Mouse (Mus musculus) heart, postnatal 0 days (tissue): ENCODE data around the gene Atp5s. TPM values are rescaled to one million over a fixed set of nuclear protein-coding genes. Genes with fewer than 3 reads are reported as not detected.

ENCODE experiments used
- ATAC-seq: fragments of 200-750 bp; cut with Nextera tagmentation; 2 replicates; pipeline ENCODE4 v1.8.0; 2017; ENCODE audit warnings: low read depth, moderate number of reproducible peaks, moderate library complexity; ENCODE audit not compliant: insufficient read depth
- DNase-seq: peaks from one replicate; pipeline ENCODE4 v3.0.0-alpha.2; 2016; ENCODE audit warnings: low spot score
- H3K27ac ChIP-seq: fragments of 300-500 bp; sonication (generic); 2 replicates; pipeline ENCODE4 v1.5.1; 2014; ENCODE audit warnings: low read depth, mild to moderate bottlenecking
- H3K27me3 ChIP-seq: fragments of 300-500 bp; sonication (generic); 2 replicates; pipeline ENCODE4 v1.6.1; 2014; ENCODE audit warnings: low read length, mixed read lengths; ENCODE audit not compliant: control insufficient read depth, insufficient read depth
- H3K36me3 ChIP-seq: fragments of 300-500 bp; sonication (generic); replicated peaks from 2 replicates; pipeline ENCODE4 v1.6.1; 2014; ENCODE audit warnings: low read length, mixed read lengths; ENCODE audit not compliant: control insufficient read depth, insufficient read depth
- H3K4me1 ChIP-seq: fragments of 300-500 bp; sonication (generic); 2 replicates; pipeline ENCODE4 v1.6.1; 2014; ENCODE audit warnings: antibody characterized with exemption; ENCODE audit not compliant: control insufficient read depth, insufficient read depth
- H3K4me2 ChIP-seq: fragments of 300-500 bp; sonication (generic); 2 replicates; pipeline ENCODE4 v1.6.1; 2014; ENCODE audit warnings: low read depth, mild to moderate bottlenecking, low read length, moderate library complexity
- H3K4me3 ChIP-seq: fragments of 300-500 bp; sonication (generic); 2 replicates; pipeline ENCODE4 v1.5.1; 2014; ENCODE audit warnings: low read depth, low read length
- H3K9ac ChIP-seq: fragments of 300-500 bp; sonication (generic); replicated peaks from 2 replicates; pipeline ENCODE4 v1.6.1; 2014; ENCODE audit warnings: low read depth, low read length, mixed read lengths
- H3K9me3 ChIP-seq: fragments of 300-500 bp; sonication (generic); replicated peaks from 2 replicates; pipeline ENCODE4 v1.6.1; 2016; ENCODE audit warnings: low read length; ENCODE audit not compliant: control insufficient read depth
- CTCF ChIP-seq: IDR thresholded peaks from 2 replicates; pipeline ENCODE4 v1.5.1; 2016; ENCODE audit warnings: antibody characterized with exemption, control low read depth, low read depth
- EP300 ChIP-seq: IDR thresholded peaks from 2 replicates; pipeline ENCODE4 v1.6.1; 2016; ENCODE audit warnings: antibody characterized with exemption, low read depth
- WGBS: fragments of 180-500 bp; shearing (Covaris S2); extraction: QIAGEN DNeasy Blood & Tissue Kit; methylation state at CpG from one replicate; pipeline ENCODE4 v1.1.7; 2014; 5-methylcytosine and 5-hydroxymethylcytosine counted together
- polyA plus RNA-seq: library from polyadenylated mRNA; unstranded; fragments of >200 nt; fragmentation: Nextera tagmentation; extraction: Ambion mirVana; gene quantifications from 2 replicates; pipeline ENCODE4 v1.2.1, GENCODE M21; 2015
- total RNA-seq: library from RNA; depleted of rRNA; stranded (reverse); fragments of >200 nt; gene quantifications from 2 replicates; pipeline ENCODE4 v1.2.3, GENCODE M21; 2014; ENCODE audit warnings: low replicate concordance; rRNA removed

Atp5s gene
- total RNA-seq (8.9 and 20.6 TPM in 2 replicates), polyA plus RNA-seq (40.9 and 41.4 TPM in 2 replicates)

DNA sequence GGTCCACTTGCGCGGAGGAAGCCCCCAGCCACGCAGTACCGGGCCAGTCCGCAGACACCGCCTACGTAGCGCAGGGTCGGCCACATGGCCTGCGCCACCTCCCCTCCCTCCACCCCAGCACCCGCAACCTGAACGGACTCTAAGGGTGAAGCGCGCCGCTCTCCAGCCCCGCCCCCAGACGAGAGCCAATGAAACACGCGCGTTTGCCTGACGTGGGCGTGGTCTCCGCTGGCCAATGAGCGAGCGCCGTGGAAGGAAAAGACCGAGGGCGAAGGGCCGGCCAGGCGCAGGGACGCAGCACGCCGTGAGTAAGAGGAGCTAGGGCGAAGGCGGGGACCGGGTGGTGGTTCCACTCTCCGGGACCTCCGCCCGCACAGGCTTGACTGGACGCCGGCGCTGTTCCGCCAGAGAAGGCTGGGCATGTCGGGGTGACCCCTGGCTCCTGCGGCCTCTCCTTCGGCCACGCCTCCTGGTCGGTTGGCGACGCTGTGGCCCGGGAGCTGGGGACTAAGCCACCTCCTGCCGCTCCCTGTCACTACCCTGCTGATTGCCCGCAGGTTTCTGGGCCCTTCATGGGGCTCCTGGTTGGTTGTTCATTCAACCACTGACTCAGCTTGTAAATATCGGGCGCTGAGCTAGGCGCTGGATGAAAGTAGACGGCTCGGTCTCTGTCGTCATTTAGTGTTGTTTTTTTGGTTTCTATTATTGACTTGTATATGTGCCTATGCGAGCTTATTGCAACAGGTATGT is at the start of gene Atp5s, which contains the start of gene L2hgdh:
Atp5s (plus strand) TSS at position 240 of the 750 bp plus-strand sequence.
L2hgdh (minus strand) TSS at position 163 of the 750 bp plus-strand sequence.
- TF ChIP-seq CTCF (no peak), EP300 (no peak)
- H3K4me1 ChIP-seq = peaks cover 13% of the 10 kb centered on the region
- no peaks in the 10 kb centered on the region for H3K36me3 ChIP-seq
- no peaks in the 10 kb centered on the region for H3K9me3 ChIP-seq
- peak; percentile 97 for ATAC-seq
- no peaks in the 10 kb centered on the region for H3K27me3 ChIP-seq
- H3K4me3 ChIP-seq = peak within 1 kb of the TSS; percentile 63
- under 1% methylated on average over 60 of the region's 60 CpGs for WGBS
- peak; percentile 95 for DNase-seq
- peak within 1 kb of the TSS; percentile 99 for H3K4me2 ChIP-seq
- H3K27ac ChIP-seq = peak within 1 kb of the TSS; percentile 85
- H3K9ac ChIP-seq = peak within 1 kb of the TSS; percentile 58

DNA sequence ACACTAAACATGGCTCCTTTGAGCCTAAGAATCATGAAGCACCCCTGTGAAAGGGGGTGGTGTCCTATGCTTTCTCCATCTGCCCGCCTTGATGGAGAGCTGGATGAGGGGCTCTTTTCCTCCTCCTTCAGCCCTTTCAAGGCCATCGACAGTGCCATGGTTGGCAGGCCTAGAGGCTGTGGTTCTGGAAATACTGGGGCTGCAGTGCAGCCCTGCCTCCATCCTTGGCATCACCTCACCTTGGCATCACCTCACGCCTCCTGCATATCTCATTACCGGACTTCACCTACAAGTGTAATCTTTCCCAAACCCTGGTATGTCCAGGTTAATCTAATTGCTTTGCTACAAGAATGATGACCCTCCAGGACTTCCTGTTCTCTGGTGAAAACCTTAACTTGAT is 48.6 kb upstream of the Atp5s start:
- 77% methylated on average over 4 of the region's 4 CpGs for WGBS
- Histone ChIP-seq H3K36me3 (no peaks in the 10 kb centered on the region), H3K9me3 (no peaks in the 10 kb centered on the region), H3K9ac (no peak overlapping the region), H3K27ac (no peak overlapping the region), H3K27me3 (no peaks in the 10 kb centered on the region), H3K4me2 (no peak overlapping the region), H3K4me3 (no peak overlapping the region), H3K4me1 (peaks cover 22% of the 10 kb centered on the region)
- ATAC-seq (no peak), DNase-seq (no peak)
- no peak for TF ChIP-seq EP300
- no peak for TF ChIP-seq CTCF

DNA sequence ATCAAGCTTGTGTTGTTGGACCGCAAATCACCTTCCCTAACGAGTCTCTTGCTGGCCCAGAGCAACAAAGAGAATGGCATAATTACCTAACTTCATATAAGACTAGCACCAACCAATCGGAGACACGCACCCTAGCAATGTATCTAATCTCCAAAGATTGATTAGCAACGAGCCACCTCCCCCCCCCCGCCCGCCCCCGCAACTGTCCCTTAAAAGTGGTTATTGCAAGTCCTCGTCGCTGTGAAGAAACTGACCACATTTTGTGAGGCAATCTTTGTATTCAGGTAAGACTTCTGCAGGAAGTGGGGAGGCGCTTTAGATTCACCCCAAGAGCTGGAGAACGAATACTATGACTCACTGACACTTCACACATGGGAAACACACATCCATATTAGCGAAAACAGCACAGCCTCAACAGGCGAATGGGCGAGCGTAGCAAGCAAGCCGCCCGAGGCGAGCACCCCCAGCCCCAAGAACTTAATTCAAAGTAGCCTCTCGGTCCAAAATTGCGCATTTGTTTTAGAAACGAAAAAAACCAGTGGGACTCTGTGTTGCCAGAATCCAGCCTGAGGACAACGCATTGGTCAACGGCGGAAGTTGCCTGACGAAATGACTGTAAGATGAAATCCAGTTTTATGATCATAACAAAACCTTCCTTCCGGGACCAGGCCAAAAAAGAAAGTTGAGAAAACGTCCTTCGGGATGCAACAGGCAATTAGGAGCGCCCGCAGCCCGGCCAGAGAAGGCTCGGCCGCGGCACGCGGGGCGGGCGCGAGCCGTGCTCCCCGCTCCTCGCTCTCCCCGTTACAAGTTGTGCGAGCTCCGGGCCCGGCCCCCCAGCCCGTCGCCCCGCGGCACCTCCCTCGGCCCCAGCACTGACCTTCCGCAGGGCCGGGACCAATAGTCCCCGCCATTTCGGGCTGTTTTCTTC is 43.9 kb upstream of the Atp5s start:
- H3K27ac ChIP-seq = peak overlapping the region; percentile 98
- peak overlapping the region; percentile 95 for H3K4me3 ChIP-seq
- peak overlapping the region; percentile 90 for H3K4me2 ChIP-seq
- 1% methylated on average over 52 of the region's 56 CpGs for WGBS
- ATAC-seq (peak; percentile 28), DNase-seq (peak; percentile 43)
- no peaks in the 10 kb centered on the region for H3K36me3 ChIP-seq
- no peak for TF ChIP-seq EP300
- no peak for TF ChIP-seq CTCF
- no peaks in the 10 kb centered on the region for H3K27me3 ChIP-seq
- peaks cover 20% of the 10 kb centered on the region for H3K4me1 ChIP-seq
- H3K9ac ChIP-seq = peak overlapping the region; percentile 98
- H3K9me3 ChIP-seq = no peaks in the 10 kb centered on the region

DNA sequence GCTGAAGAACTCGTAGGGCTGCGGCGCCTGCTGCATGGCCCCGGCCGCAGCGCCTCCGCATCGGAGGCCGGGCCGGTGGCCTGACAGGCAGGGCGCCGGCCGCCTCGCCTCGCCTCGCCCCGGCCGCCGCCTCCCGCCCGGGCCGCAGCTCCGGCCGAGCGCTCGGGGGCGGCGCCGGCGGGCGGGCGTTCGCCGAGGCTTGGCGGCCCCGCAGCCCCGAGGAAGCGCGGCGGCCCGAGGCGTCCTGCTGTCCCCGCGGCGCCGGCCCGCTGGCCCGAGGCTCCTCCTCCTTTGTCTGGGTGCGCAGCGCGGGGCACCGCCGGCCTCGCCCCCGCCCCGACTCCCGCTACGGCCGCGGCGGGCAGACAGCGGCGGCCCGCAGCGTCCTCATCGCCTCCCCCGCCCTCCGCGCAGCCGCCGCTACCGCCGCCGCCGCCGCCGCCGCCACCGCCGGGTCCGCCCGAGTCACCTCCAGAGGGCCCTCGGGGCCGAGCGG is 43.1 kb upstream of the Atp5s start, which contains the start of gene Sos2:
Sos2 (minus strand) TSS at position 287 of the 496 bp plus-strand sequence.
- peak within 1 kb of the TSS; percentile 98 for H3K9ac ChIP-seq
- no peaks in the 10 kb centered on the region for H3K27me3 ChIP-seq
- DNase-seq (peak; percentile 51), ATAC-seq (peak; percentile 72; the same call in 1 of the 2 replicates)
- peaks cover 17% of the 10 kb centered on the region for H3K4me1 ChIP-seq
- no peaks in the 10 kb centered on the region for H3K36me3 ChIP-seq
- WGBS = under 1% methylated on average over 34 of the region's 85 CpGs
- H3K27ac ChIP-seq = peak within 1 kb of the TSS; percentile 98
- no peaks in the 10 kb centered on the region for H3K9me3 ChIP-seq
- peak within 1 kb of the TSS; percentile 95 for H3K4me3 ChIP-seq
- H3K4me2 ChIP-seq = peak within 1 kb of the TSS; percentile 90
- TF ChIP-seq EP300 (no peak), CTCF (no peak)
